In the genomic region with DNA sequence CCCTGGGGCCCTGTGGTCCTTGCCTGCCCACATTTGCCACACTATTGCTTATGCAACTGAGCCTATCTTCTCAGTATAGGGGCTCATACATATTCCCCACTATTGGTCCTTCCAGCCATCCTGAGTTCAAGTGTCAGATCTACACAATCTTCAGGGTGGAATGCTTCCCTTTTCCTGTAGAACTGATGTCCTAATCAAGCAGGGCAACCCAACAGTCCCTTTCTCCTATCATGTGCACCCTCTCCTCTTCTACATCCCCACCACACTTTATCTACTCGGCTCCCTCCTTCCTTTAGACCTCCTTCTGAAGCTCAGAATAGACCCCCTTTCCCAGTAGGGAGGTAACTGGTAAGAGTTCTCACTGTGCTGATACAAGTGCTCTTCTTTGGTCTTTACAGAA, we compare ENCODE assay signal across 31 mouse cellular contexts.
DNase-seq lines count a peak whose midpoint lies in the region; ATAC-seq lines count a peak whose summit lies in the region.
"Had no signal": no experiment of that assay in that cellular context is flagged by ENCODE, and none has a peak within 500 bp of the region (broad histone marks: within the 10 kb centered on the region; RNA-seq: fewer than 3 reads in every experiment).

No protein-coding gene starts in this region.

- H3K4me3 ChIP-seq in liver, embryonic 11.5 days (ENCODE audit: low read depth, low read length): no peak overlapping the region
- H3K4me3 ChIP-seq in liver, embryonic 13.5 days (replicated peaks): no peak overlapping the region
- H3K4me3 ChIP-seq: erythroblast, embryonic 14.5 days; forebrain, embryonic 12.5 days; hindbrain, embryonic 12.5 days; intestine, embryonic 15.5 days; limb, embryonic 10.5 days; limb, embryonic 15.5 days; midbrain, embryonic 15.5 days; neural tube, embryonic 15.5 days had no signal

- H3K9me3 ChIP-seq in liver, embryonic 11.5 days (ENCODE audit: control insufficient read depth, low read length): no peaks in the 10 kb centered on the region
- H3K9me3 ChIP-seq in liver, embryonic 13.5 days (replicated peaks): no peaks in the 10 kb centered on the region
- H3K9me3 ChIP-seq: forebrain, embryonic 12.5 days; hindbrain, embryonic 12.5 days; intestine, embryonic 15.5 days; limb, embryonic 10.5 days; limb, embryonic 15.5 days; midbrain, embryonic 15.5 days; neural tube, embryonic 15.5 days had no signal

- H3K27ac ChIP-seq in liver, embryonic 11.5 days (ENCODE audit: low read depth, low read length): peak overlapping the region; percentile 55
- H3K27ac ChIP-seq in liver, embryonic 13.5 days: peak overlapping the region; percentile 48
- H3K27ac ChIP-seq: forebrain, embryonic 12.5 days; hindbrain, embryonic 12.5 days; hindbrain, postnatal 0 days; intestine, embryonic 15.5 days; limb, embryonic 10.5 days; limb, embryonic 15.5 days; midbrain, embryonic 15.5 days; neural tube, embryonic 15.5 days had no signal

- peaks cover 37% of the 10 kb centered on the region for H3K4me1 ChIP-seq in liver, embryonic 11.5 days (replicated peaks; ENCODE audit: control insufficient read depth, insufficient read depth, low read length)
- H3K4me1 ChIP-seq in liver, embryonic 13.5 days (replicated peaks): peaks cover 84% of the 10 kb centered on the region
- H3K4me1 ChIP-seq: forebrain, embryonic 12.5 days; hindbrain, embryonic 12.5 days; limb, embryonic 10.5 days; limb, embryonic 15.5 days; midbrain, embryonic 15.5 days; neural tube, embryonic 15.5 days had no signal

- peak overlapping the region; percentile 24; the same call in 1 of the 2 replicates for H3K4me2 ChIP-seq in liver, embryonic 11.5 days
- H3K4me2 ChIP-seq in liver, embryonic 13.5 days: no peak overlapping the region
- H3K4me2 ChIP-seq: forebrain, embryonic 12.5 days; heart, embryonic 11.5 days; hindbrain, embryonic 12.5 days; intestine, embryonic 15.5 days; limb, embryonic 15.5 days; lung, embryonic 14.5 days; midbrain, embryonic 15.5 days; neural tube, embryonic 15.5 days had no signal

- peak; percentile 57 for ATAC-seq in liver, embryonic 11.5 days (replicated peaks; ENCODE audit: low FRiP score)
- peak; percentile 41 for ATAC-seq in liver, embryonic 13.5 days (ENCODE audit: low read depth)
- 0 out of 2 replicates have a peak, but pooled peaks have one; percentile 10 for ATAC-seq in megakaryocyte, adult 5-6 weeks (ENCODE audit: poor library complexity, severe bottlenecking)
- ATAC-seq: hindbrain, postnatal 0 days; intestine, embryonic 15.5 days; midbrain, embryonic 15.5 days had no signal

- no peak overlapping the region for H3K9ac ChIP-seq in liver, embryonic 11.5 days (ENCODE audit: low read depth, low read length)
- no peak overlapping the region for H3K9ac ChIP-seq in liver, embryonic 13.5 days
- H3K9ac ChIP-seq: forebrain, embryonic 12.5 days; hindbrain, embryonic 12.5 days; intestine, embryonic 15.5 days; limb, embryonic 15.5 days; lung, embryonic 14.5 days; midbrain, embryonic 15.5 days; neural tube, embryonic 15.5 days had no signal

- no peak for DNase-seq in liver, embryonic 11.5 days (ENCODE audit: low spot score)
- no peak for DNase-seq in liver
- no peak for DNase-seq in liver, embryonic 13.5 days
- no peak for DNase-seq in adrenal gland, adult 2 months
- no peak for DNase-seq in lung, postnatal 14 days
- no peak for DNase-seq in cerebellum, adult 8-10 months
- DNase-seq: adrenal gland, postnatal 10 days; cerebellum, adult 11 months; cerebellum, adult 9-11 months; gastrocnemius, postnatal 14 days; heart, postnatal 36 days; kidney, adult 2 months; kidney, postnatal 4 days; layer of hippocampus, adult 9-11 months; lung, embryonic 14.5 days; retina, postnatal 1 day; right cerebral cortex, postnatal 14 days; spleen, adult 18-20 months; thymus, adult 18-20 months; thymus, postnatal 25 days had no signal

- no peaks in the 10 kb centered on the region for H3K36me3 ChIP-seq in liver, embryonic 11.5 days (ENCODE audit: control insufficient read depth, insufficient read depth, low read length)
- H3K36me3 ChIP-seq in liver, embryonic 13.5 days: no peaks in the 10 kb centered on the region
- H3K36me3 ChIP-seq: forebrain, embryonic 12.5 days; hindbrain, embryonic 12.5 days; intestine, embryonic 15.5 days; limb, embryonic 10.5 days; limb, embryonic 15.5 days; midbrain, embryonic 15.5 days; neural tube, embryonic 15.5 days had no signal

- no peaks in the 10 kb centered on the region for H3K27me3 ChIP-seq in liver, embryonic 11.5 days (replicated peaks; ENCODE audit: control insufficient read depth, insufficient read depth, low read length)
- no peaks in the 10 kb centered on the region for H3K27me3 ChIP-seq in liver, embryonic 13.5 days
- H3K27me3 ChIP-seq: forebrain, embryonic 12.5 days; hindbrain, embryonic 12.5 days; intestine, embryonic 15.5 days; limb, embryonic 15.5 days; midbrain, embryonic 15.5 days; neural tube, embryonic 15.5 days had no signal

- WGBS in liver, embryonic 11.5 days: 23% methylated on average over 1 of the region's 1 CpGs
- WGBS in liver, embryonic 13.5 days (ENCODE audit: insufficient replicate concordance): 11% methylated on average over 1 of the region's 1 CpGs
